Mouse (Mus musculus) embryonic facial prominence, embryonic 13.5 days (tissue): ENCODE measurements around the gene P2rx3. TPM values are rescaled to one million over a fixed set of nuclear protein-coding genes. Genes with fewer than 3 reads are reported as not detected.

ENCODE experiments used
- polyA plus RNA-seq: library from polyadenylated mRNA; unstranded; fragments of >200 nt; fragmentation: Nextera tagmentation; extraction: Ambion mirVana; gene quantifications from 2 replicates; pipeline ENCODE4 v1.2.1, GENCODE M21; 2015

The P2rx3 gene
- polyA plus RNA-seq, 1 experiment from 2014 or later, result 1.1 TPM

Other genes with a start within 250 kb of the P2rx3 start
- 28.1 and 32.7 TPM in 2 replicates for gene Ube2l6, start 238.6 kb downstream of the P2rx3 start, polyA plus RNA-seq
- gene Smtnl1, start 214.8 kb downstream of the P2rx3 start, polyA plus RNA-seq, result 0.18 TPM in 1 of 2 replicates, not detected in the other
- 40.4 and 47.6 TPM in 2 replicates for gene Timm10, start 210.5 kb downstream of the P2rx3 start, polyA plus RNA-seq
- gene Slc43a1, start 198.6 kb downstream of the P2rx3 start, polyA plus RNA-seq, result 16.5 and 17.0 TPM in 2 replicates
- 1.0 and 1.3 TPM in 2 replicates for gene Rtn4rl2, start 150.8 kb downstream of the P2rx3 start, polyA plus RNA-seq
- gene Slc43a3, start 100.9 kb downstream of the P2rx3 start, polyA plus RNA-seq, result 32.7 and 33.0 TPM in 2 replicates
- 0.44 and 0.94 TPM in 2 replicates for gene Prg2, start 57.0 kb downstream of the P2rx3 start, polyA plus RNA-seq
- 0.66 TPM in 1 of 2 replicates, not detected in the other for gene Prg3, start 49.2 kb downstream of the P2rx3 start, polyA plus RNA-seq
- gene Ssrp1, start 228 bp downstream of the P2rx3 start, polyA plus RNA-seq, result 291 and 303 TPM in 2 replicates
- gene Tnks1bp1, start 10.6 kb upstream of the P2rx3 start, polyA plus RNA-seq, result 35.5 and 42.2 TPM in 2 replicates
- gene Aplnr, start 98.8 kb upstream of the P2rx3 start, polyA plus RNA-seq, result 47.2 and 50.1 TPM in 2 replicates
- gene Lrrc55, start 159.7 kb upstream of the P2rx3 start, polyA plus RNA-seq, result 0.59 and 0.61 TPM in 2 replicates